Mouse (Mus musculus) spleen, adult 18-20 months (tissue): ENCODE results near the gene Mier1.
"Not testable (repeated sequence)": the region's sequence is repeated elsewhere in the genome, so short reads cannot be mapped to it uniquely, and the experiment has no call there.

Experiments
- DNase-seq, 2 experiments: peaks; one replicate each; pipeline ENCODE4 v3.0.0; 2022; ENCODE audit warnings: mixed read lengths in 2 of 2

The Mier1 gene

GRCm38 (mm10) chr4:103114184-103115111, at the start of gene Mier1, which contains the start of gene Wdr78:
TSS of gene Mier1 (plus strand) at chr4:103114390.
TSS of gene Wdr78 (minus strand) at chr4:103114555.
- DNase-seq = peak; percentile 92 to 93

- DNase-seq = no peak
Measured at GRCm38 (mm10) chr4:103064421-103064820, 49.8 kb upstream of the Mier1 start.

- DNase-seq = no peak
Measured at GRCm38 (mm10) chr4:103064976-103065375, 49.2 kb upstream of the Mier1 start.

GRCm38 (mm10) chr4:103067906-103068655, 46.1 kb upstream of the Mier1 start:
- DNase-seq = no peak

GRCm38 (mm10) chr4:103070631-103071030, 43.6 kb upstream of the Mier1 start:
- DNase-seq = no peak

- no peak for DNase-seq
Measured at GRCm38 (mm10) chr4:103085237-103085636, 29.0 kb upstream of the Mier1 start.

- DNase-seq = no peak
Measured at GRCm38 (mm10) chr4:103095921-103096320, 18.3 kb upstream of the Mier1 start.

GRCm38 (mm10) chr4:103098532-103098931, 15.7 kb upstream of the Mier1 start:
- no peak for DNase-seq

- no peak for DNase-seq
Measured at GRCm38 (mm10) chr4:103112651-103113050, 1.5 kb upstream of the Mier1 start.

GRCm38 (mm10) chr4:103113402-103113801, 788 bp upstream of the Mier1 start:
- no peak for DNase-seq

- DNase-seq = no peak
Measured at GRCm38 (mm10) chr4:103118888-103119228, 4.7 kb downstream of the Mier1 start.

GRCm38 (mm10) chr4:103119229-103120027, 5.2 kb downstream of the Mier1 start:
- peak; percentile 80 to 87 for DNase-seq

GRCm38 (mm10) chr4:103120028-103120384, 5.8 kb downstream of the Mier1 start:
- no peak for DNase-seq

- no peak for DNase-seq
Measured at GRCm38 (mm10) chr4:103120395-103120794, 6.2 kb downstream of the Mier1 start.

GRCm38 (mm10) chr4:103120874-103121389, 6.7 kb downstream of the Mier1 start:
- DNase-seq = no peak

GRCm38 (mm10) chr4:103123086-103123485, 8.9 kb downstream of the Mier1 start:
- DNase-seq = no peak

GRCm38 (mm10) chr4:103123606-103124005, 9.4 kb downstream of the Mier1 start:
- DNase-seq = no peak

GRCm38 (mm10) chr4:103126533-103126932, 12.3 kb downstream of the Mier1 start:
- no peak for DNase-seq

GRCm38 (mm10) chr4:103136946-103137345, 22.8 kb downstream of the Mier1 start:
- no peak for DNase-seq

GRCm38 (mm10) chr4:103146339-103146738, 32.1 kb downstream of the Mier1 start:
- DNase-seq = peak; percentile 43 to 81

- DNase-seq = no peak
Measured at GRCm38 (mm10) chr4:103151946-103152345, 37.8 kb downstream of the Mier1 start.

GRCm38 (mm10) chr4:103158781-103159180, 44.6 kb downstream of the Mier1 start:
- DNase-seq = no peak

GRCm38 (mm10) chr4:103166198-103166597, 52.0 kb downstream of the Mier1 start:
- not testable (repeated sequence) for DNase-seq
